Mouse (Mus musculus) G1E (cell line): ENCODE results near the gene Mgat4e.

Experiments
- CTCF ChIP-seq: IDR thresholded peaks from 2 replicates; pipeline ENCODE4 v1.5.1; 2012; ENCODE audit warnings: low read depth, low read length, inconsistent platforms, mixed read lengths
- GATA1 ChIP-seq: IDR thresholded peaks from 2 replicates; pipeline ENCODE4 v1.6.1; 2012; ENCODE audit warnings: borderline replicate concordance, low read length, inconsistent platforms, mixed read lengths
- TAL1 ChIP-seq: conservative IDR thresholded peaks from 2 replicates; pipeline ENCODE4 v1.6.1; 2012; ENCODE audit warnings: low read depth, low read length, inconsistent platforms, mixed read lengths

GRCm38 (mm10) chr1:134540610-134541009, 8.9 kb downstream of the Mgat4e start:
- no peak for TF ChIP-seq CTCF
- TF ChIP-seq GATA1, result no peak
- TF ChIP-seq TAL1, result no peak
